Mouse (Mus musculus) liver (tissue): Measurements from ENCODE around the gene Arpc2.

Experiments
- DNase-seq: peaks from one replicate; pipeline ENCODE4 v3.0.0-alpha.2; 2020; ENCODE audit warnings: mixed read lengths

Gene Arpc2

DNA sequence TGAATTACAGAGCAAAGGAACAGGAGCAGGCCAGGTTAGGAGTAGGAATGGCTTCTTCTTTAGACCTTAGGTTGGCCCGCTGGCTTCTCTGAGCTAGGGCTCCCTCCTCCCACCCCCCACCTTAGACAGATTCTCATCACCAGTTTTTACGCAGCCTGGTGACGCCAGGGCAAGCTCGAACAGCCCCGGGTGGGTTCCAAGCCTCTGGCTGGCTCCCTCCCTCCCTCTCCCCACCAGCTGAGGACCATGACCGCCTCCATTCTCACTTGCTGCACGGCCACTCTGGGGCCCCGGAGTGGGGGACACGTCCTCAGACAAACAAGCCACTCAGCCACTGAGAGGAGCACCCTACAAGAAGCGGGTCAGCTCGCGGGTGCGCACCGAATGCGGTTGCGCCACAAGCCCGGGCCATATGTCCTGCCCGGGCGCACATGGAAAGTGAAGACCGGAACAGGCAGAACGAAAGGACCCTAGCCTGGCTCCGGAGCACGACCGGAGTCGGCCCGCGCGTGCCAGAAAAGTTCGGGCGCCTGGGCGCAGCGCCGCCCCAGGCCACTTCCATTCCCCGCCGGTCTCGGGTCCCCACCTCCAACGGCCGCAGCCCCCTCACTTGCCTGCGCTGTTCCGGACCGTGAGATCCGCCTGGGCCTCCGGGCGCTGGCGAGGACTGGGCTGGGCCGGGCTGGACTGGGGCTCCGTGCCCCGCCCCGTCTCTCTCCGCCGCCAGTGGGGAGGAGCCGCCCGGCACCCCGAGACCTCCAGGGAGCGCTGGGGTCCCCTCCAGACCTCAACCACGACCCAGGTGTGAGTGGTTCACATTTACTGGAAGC is 67.8 kb downstream of the Arpc2 start:
- DNase-seq = peak; percentile 82

- no peak for DNase-seq
Observed at GRCm38 (mm10) chr1:74304339-74304790, 68.5 kb downstream of the Arpc2 start.

- no peak for DNase-seq
Observed at GRCm38 (mm10) chr1:74304946-74305345, 69.1 kb downstream of the Arpc2 start.

- DNase-seq = no peak
Observed at GRCm38 (mm10) chr1:74305522-74305921, 69.6 kb downstream of the Arpc2 start, which contains the start of gene Tmbim1. TSS of gene Tmbim1 (minus strand) at chr1:74305622.

DNA sequence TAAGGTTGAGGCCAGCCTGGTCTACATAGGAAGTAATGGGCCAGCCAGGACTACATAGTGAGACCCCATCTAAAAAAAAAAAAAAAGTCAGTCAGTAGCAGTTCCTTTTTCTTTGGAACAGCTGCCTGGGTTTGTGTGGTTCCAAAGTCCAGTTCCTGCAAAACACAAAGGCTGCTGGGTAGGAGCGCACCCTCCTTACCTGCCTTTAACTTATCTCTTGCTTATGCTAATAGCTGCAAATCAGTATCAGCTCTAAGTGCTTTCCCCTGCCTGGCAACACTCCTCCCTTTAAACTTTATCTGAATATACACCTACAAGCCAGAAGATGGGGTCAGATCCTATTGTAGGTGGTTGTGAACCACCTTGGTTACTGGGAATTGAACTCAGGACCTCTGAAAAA is 71.3 kb downstream of the Arpc2 start:
- no peak for DNase-seq

- DNase-seq = no peak
Observed at GRCm38 (mm10) chr1:74308001-74308964, 72.4 kb downstream of the Arpc2 start.

- DNase-seq = no peak
Observed at GRCm38 (mm10) chr1:74309767-74310166, 73.9 kb downstream of the Arpc2 start.

DNA sequence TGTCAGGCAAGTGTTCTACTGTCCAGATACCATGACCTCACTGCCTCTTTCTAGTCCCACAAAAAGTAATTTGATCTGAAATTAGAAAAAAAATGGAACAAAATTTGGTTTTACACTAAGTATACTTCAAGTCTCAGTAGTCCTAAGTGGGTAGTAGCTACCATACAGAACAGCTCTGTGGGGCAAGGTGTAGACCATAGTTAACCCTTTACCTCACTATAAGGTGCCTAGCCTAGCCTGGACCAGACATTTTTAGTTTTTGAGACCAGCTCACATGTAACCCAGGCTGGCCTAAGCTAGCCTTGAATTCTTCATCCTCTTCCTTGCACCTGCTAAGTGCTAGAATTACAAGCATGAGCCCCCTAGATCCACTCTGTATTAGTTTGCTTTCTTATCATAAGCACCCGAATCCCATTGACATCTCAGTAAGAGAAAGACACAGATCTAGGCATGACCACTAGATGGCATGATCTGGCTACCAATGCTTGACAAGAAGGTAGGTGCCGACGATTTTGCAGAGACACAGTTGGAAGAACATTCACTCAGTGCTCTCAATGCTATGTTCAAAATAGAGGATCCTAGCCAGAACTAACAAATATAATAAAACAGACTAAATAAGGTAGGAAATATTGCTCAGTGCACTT is 77.3 kb downstream of the Arpc2 start:
- DNase-seq = peak; percentile 53

GRCm38 (mm10) chr1:74314796-74315195 is 78.9 kb downstream of the Arpc2 start:
- no peak for DNase-seq

- DNase-seq = no peak
Observed at GRCm38 (mm10) chr1:74316114-74316827, 80.4 kb downstream of the Arpc2 start.
